Mouse (Mus musculus) retina, adult 2 months (tissue): Measurements from ENCODE around the gene Ddx42.

Experiments
- DNase-seq: peaks from one replicate; pipeline ENCODE4 v3.0.0-alpha.2; 2012; ENCODE audit warnings: low read depth, low spot score

The Ddx42 gene

DNA sequence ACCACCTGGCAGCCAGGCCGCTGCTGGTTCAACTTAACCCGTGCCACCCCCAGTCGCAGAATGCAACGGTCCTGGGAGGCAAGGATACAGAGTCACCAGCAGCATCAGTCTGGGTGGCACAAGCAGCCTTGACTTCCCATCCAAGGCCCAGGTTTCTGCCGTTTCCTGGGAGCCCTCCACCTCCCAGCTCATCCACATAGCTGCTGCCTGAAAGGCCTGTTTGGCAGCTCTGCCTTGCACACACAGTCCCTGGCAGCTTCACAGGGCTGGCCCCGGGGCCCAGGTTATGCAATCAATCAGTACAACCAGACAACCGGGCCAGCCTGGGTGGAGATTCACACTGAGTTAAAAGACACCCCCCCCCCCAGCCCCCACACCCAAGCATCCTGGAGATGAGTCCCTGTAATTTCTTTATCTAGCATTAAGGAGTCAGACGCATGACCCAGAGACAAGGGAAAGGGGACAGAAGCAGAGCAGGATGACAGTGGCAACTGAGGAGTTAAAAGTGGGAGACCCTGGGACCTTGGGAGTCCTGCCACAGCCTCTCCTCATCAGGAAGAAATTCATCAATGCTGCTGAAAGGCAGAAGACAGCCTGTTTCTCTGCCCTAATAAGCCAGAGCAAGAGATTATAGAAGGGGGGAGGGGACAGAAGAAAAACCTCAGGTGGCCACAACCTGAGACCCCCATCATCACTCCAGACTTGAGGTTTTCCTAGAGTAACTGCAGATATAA is 51.8 kb downstream of the Ddx42 start:
- DNase-seq, result no peak

DNA sequence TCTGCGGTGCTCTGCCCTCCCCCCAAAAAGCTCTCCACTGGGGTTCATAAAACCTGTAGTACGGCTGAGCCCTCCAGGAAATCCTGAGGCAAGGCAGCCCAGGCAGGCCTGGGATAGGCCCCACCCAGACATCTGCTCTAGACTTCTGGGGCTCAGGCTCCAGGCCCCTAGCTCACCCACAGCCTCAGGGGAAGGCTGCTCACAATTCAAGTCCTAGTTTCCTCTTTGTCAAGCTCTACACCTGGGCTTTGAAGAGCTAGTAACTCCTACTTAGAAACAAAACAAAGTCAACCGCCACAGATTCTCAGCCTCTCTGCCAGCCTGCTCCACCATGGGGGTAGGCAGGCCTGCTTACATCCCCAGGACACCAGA is 52.3 kb downstream of the Ddx42 start:
- DNase-seq, result no peak

DNA sequence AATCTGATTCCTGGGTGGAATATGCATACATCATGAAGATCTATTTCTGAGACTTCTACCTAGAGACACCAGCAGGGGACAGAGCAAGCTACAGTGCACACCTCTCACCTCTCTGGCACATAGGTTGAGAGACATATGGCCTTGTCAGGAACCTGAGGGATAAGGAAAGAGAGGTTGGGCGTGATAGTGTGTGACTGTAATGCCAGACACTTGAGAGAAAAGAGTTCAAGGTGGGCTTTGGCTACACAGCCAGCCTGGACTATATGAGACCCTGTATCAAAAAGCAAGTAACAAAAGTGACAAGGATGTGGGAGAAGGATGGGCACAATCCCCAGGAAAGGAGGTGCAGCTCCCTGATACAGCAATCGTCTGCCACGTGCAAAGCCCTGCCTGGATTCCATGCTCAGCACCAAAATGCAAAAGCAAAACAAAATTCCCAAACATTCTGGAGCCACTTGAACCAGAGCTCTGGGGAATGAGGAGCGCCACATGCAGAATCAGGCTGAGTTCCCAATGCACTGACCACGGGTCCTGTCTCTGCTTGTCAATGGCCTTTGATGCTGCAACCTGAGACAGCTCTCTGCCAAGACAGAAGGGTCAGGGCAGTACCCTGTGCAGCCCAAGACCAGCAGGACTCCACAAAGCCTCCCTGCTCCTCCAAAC is 54.5 kb downstream of the Ddx42 start:
- DNase-seq, result no peak

DNA sequence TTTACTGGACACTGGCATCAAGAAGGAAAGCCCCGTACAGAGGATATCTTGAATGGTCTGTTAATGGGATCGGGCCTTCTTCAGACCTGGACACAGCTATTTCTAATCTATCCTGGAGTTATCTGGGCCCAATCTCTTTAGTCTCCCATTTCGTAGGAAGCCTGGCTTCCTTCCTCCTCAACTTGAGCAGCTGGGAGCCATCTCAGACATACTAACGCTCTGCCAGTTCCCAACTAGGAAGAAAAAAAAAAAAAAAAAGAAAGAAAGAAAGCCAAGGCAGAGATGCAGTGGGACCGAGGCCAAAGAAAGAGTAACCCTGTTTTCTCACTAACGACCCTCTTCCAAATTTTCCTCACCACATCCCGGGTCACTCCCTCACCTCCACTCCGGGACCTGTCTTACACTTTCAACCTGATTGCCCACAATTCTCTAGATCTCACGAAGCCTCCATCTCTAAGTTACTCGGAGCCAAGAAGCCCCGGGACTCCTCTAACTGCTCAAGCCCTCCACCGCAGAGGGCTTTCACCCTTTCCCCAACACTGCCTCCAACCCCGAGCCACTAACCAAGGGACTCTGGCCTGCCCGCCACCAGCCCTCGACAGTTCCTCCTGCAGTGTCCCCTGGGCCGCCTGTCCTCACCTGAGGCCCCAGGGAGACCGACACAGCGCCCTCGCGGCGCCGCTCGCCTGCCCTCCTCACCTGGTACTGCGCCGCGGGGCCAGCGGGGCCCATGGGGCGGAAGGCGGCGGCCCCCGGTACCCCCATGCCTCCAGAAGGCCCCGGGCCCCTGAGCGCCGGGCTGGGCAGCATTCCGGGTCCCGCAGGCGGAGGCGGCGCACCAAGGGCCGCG is 55.3 kb downstream of the Ddx42 start:
- no peak for DNase-seq

DNA sequence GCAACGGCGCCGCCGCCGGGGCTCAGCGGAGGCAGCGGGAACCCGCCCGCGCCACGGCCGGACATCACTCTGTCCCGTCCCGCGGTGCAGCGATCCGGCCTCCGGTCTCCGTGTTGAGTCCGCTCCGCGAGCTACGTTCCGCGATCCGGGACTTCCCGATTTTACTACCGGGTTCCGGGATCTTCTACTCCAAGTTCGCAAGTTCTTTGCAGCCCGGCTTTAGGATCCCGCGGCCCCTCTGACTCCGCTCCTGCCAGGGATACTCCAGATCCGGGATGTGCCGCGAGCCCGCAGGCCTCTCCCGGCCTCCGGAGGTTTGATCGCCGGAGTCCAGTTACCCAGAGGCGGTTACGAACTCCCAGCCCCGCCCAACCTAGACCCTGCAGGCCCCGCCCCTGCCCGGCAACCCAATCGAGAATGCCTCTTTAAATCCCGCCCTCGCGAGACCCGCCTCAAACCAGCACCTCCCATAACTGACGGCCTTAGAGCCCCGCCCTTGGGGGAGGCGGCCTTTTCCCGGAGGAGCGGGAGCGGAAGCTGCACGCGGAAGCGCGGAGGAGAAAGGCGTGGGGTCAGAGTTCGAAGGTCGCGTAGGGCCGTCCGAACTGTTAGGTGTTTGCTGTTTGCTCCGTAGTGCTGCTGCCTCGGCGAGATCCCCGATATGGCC is 56.1 kb downstream of the Ddx42 start, which contains the start of gene Smarcd2:
Gene Smarcd2 (minus strand): TSS at position 329 of the 667 bp plus-strand sequence.
- peak; percentile 93 for DNase-seq

DNA sequence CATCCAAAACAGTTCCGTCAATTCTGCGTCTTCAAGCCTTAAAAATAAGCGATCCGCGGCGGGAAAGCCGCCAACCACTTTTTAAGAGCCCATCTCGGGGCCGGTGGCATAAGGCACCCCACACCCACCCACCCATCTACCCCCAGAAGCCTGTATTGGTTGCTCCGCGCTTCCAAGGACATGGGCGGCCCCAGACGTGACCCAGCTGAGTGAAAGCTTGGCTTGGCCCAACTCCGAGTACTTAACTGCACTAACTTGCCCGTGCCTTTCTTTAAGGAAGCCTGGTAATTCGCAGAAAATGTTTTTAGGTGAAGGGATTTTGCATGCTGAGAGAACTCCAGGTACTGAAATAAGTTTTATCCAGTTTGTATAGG is 56.6 kb downstream of the Ddx42 start:
- no peak for DNase-seq

DNA sequence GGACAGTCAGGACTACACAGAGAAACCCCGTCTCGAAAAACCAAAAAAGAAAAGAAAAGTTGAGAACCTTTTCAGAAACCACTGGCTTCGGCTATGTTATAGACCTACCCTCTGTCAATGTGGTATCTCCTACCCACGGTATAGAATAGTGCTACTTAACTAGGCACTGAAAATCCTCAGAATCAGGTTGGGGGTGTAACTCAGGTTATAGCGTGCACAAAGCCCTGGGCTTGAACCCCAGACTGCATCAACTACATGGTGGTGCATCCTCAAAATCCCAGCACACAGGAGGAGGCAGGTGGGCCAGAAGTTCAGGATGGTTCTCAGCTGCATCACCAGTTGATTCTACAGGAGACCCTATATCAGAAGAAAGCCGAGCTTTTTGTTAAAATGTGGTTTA is 57.1 kb downstream of the Ddx42 start:
- no peak for DNase-seq

DNA sequence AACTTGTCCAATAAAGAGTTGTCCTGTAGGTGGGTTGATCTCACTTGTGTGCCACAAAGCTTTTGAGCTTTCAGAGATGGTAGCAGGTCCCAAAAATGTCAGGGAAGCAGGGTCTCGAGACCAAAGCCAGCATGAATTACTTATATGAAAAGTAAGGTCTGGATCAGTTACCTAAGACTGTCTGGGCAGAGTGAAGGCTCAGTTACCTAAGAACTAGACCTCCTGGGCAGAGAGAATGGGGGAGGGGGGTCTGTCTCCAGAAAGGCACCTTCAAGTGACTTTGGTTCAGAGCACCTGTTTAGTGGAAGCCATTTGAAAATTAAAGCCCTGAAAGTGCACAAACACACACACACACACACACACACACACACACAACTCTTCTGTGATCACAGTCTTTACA is 57.6 kb downstream of the Ddx42 start:
- DNase-seq, result no peak

DNA sequence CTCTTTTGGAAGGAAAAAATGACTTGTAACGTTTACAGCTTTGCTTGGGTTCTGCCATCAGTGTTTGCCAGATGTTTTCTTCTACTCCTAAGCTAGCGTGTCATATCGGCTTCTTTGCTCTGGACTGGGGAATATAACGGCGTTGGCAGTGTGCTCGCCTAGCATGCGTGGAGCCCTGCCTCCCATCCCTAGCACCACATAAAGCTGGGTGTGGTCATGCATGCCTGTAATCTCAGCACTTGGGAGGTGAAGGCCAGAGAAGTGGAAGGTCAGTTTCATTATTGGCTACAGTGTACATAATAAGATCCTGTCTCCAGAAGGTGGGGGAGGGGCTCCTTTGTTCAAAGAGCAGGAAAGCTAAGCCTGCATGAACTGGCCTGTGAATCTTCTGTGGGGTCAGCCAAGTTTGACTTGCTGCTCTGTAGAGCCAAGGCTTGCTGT is 58.3 kb downstream of the Ddx42 start:
- DNase-seq, result no peak

DNA sequence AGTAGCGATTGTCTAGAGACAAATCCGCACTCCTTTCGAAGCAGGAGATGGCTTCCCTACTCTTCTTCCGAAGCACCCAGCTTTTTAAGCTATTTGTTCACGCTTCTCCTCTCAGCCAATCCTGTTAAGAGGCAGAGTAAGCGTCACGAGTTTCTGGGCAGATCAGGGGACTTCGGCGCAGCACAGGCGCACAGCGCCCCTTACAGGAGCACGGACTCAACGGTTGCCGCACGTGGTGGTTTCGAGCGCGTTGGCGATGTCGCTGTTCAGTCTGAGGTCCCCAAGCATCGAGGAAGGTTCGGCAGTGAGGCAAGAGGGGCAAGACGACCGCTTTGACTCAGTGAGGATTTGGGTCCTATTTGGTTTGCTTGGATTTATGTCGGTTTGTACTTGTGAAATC is 59.7 kb downstream of the Ddx42 start, which contains the start of gene Tcam1:
Gene Tcam1 (plus strand): TSS at position 219 of the 400 bp plus-strand sequence.
- peak; percentile 79 for DNase-seq

DNA sequence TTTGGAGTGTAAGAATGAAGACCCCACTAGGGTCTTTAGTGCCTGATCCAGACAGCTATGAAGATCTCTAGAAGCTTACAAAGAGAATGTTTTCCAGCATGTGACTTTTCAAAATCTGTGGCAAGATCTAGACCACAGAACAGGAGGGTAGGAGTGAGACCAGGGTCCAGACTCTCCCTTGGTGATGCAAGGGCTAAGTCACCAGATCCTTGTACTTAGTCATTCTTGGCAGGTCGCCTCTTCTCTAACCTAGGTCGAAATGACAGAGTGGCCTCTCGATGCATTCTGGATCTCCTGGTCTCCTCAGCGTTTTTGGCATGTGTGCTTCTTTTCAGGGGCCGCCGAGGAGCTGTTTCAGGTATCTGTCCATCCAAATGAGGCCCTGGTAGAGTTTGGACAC is 65.7 kb downstream of the Ddx42 start:
- no peak for DNase-seq

DNA sequence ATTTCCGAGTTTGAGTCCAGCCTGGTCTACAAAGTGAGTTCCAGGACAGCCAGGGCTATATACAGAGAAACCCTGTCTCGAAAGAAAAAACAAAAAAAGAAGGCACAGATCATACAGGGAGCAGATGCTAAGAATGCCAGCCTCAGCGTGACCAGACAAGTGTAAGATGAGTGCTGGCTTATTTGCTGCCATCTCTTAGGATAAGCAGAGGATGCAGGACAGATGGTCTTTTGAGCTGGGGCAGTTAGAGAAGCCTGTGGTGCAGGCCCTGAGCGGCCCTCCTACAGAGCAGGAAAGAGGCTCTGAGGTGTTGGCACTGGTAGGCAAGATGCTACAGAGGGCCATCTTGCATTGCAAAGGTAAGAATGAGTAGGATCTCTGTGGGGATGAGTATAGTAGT is 66.6 kb downstream of the Ddx42 start:
- no peak for DNase-seq

DNA sequence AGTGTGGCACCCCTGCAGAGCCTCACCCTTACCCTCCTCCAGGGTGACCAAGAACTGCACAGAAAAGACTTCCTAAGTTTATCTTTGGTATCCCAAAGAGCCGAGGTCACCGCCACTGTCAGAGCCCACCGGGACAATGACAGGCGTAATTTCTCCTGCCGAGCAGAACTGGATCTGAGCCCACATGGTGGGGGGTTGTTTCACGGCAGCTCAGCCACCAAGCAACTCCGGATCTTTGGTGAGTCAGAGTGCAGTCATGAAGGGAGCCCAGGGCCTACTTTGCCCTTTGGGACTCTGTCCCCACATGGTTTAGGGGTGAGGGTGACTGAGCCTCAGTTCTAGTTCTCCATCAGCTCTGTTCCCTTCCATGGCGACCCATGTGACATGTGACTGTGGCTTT is 67.4 kb downstream of the Ddx42 start:
- DNase-seq, result no peak

DNA sequence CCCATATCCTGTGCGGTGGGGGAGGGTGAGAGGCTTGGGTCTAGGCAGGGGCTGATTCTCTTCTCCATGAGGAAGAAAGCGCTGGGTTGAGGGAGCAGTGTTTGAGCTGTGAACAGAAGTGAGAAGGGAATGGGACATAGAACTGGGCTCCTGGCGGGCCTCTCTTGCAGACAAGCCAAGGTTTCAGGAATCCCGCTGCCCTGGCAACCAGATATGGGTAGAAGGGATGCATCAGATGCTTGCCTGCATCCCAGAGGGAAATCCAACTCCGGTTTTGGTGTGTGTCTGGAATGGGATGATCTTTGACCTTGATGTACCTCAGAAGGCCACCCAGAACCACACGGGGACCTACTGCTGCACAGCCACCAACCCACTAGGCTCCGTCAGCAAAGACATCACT is 69.5 kb downstream of the Ddx42 start:
- DNase-seq, result no peak

DNA sequence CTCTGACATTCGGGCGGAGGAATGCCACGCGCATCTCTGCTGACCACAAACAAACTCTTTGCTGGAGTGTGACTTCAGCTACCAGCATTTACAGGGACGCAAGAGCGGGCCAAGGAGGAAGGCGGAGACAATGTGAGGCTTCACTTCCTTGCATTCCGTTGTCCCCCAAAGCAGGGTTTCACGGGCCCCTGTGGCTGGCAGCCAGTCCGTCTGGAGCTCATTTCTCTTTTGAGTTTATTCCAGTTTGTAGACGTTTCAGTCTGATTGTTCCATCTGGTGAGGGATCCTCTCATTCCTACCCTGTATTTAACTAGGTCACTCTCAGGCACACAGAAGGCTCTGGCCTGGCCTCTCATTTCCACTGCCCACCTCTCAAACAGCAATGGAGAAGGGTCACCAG is 70.3 kb downstream of the Ddx42 start:
- DNase-seq, result no peak

DNA sequence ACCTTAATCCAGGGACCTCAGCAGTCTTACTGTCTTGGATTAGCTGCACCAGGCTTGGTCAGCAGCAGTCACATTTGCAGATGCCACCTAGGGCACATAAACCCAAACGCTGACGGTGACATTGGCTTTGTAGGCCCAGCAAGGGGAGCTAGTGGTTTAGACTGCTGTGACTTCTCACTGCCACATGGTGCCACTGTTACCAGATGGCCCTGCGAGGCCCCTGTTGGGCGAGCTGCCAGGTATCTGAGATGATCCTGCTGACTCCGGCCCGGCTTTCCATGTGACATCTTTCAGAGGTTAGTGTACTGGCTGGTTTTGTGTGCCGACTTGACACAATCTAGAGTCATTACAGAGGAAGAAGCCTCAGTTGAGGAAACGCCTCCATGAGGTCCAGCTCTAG is 72.6 kb downstream of the Ddx42 start:
- no peak for DNase-seq

DNA sequence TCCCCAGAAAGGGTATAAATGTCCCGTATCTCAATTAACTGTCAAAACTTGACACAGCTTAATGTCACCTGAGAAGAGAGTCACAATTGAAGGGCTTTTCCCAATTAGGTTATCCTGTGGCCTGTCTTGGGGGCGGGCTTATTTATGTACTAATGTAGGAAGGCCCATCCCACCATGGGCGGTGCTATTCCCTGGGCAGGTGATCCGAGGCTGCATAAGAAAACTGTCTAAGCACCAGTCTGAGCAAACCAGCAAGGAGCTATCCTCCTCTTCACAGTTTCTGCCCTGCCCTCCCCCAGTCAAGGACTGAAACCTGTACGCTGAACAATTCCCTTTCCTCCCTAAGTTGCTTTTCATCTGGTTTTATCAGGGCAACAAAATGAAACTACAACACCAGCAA is 73.7 kb downstream of the Ddx42 start:
- no peak for DNase-seq

DNA sequence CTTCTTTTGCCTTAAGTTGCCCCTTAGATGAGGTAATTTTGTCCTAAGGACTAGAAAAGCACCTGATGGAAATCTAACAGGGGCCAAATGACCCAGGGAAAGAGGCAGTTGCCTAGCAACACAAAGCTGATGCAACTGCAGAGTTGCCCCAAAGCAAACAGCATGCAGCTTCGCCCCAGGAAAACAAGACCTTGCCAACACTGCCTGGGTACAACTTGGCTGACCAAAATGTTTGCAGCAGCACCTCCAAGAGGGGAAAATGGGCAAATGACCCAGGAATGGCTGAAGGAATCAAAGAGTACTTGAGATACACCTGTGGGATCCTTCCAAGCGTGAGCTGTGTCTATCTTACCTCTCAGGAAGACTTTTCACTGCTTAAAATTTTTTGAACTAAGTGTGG is 75.1 kb downstream of the Ddx42 start:
- DNase-seq, result no peak
